Mouse (Mus musculus) ovary, postnatal 14 days (tissue): ENCODE measurements around the gene Efna2.

Experiments
- DNase-seq: peaks from one replicate; pipeline ENCODE4 v3.0.0; 2022; ENCODE audit warnings: low spot score

Efna2 gene

DNA sequence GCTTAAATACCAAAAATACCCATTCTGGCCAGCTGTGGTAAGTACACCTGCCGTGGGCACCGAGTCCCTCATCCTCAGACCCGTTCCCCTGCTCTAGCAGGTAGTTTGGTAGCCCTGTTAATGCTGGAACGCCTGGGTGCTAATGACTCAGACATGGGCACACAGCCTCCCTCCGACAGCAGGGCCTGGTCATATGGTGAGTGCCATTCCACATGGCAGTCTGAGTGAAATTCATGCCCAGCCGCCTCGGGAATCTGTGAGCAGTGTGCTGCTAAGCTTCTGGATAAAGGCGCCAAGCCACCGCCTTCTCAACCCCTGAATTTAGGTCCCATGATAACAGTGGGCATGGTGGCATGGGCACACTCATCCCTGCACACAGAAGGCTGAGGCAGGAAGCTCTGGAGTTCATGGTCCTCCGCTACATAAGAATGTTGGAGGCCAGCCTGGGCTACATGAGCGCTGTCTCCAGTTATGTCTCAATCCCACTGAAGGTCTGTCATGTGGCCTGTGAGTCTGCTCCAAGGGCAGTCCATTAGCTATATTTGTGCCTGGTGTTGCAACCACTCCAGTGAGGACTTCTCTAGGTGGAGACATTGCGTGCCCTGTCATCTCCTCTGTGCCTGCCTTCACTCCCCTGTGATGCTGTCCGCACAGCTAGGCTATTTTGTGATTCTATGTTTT is 57.0 kb downstream of the Efna2 start:
- DNase-seq, result no peak

DNA sequence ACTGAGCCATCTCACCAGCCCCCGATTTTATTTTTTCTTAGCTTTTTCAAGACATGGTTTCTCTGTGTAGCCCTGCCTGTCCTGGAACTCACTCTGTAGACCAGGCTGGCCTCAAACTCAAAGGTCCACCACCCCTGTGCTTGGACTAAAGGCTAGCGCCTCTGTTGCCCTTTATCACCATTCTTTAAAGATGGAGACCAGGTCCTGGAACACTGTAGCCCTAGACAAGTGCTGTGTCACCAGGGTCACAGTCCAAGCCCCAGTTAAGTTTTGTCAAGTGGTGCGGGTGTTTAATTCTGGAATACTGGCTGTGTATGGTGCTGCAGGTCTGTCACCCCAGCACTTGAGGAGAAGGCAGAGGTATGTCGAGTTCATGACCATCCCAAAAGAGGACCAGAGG is 57.7 kb downstream of the Efna2 start:
- DNase-seq, result no peak

DNA sequence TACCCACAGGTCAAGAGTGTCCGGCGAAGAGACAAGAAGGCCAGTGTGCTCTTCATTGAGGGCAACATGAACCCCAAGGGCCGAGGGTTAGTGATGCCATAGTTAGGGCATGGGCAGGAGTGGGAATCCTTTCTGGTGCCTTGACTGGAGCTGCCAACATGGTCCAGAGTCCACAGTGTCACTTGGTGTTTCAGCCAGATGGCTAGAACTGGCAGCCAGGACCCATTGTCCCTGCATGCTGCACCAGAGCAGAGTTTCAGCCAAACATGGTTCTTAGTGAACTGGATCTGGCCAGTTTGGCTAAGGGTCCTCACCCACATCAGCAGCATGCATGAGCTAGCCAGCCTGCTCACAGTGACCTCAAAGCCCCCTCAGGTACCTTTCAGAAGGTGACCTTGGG is 59.0 kb downstream of the Efna2 start:
- DNase-seq, result no peak
